Mouse (Mus musculus) G1E (cell line): ENCODE results near the gene Sgsm2. TPM values are rescaled to one million over a fixed set of nuclear protein-coding genes. Genes with fewer than 3 reads are reported as not detected.

Experiments used
- ATAC-seq: 2 replicates; pipeline ENCODE4 v1.8.0; 2016; ENCODE audit warnings: mild to moderate bottlenecking; ENCODE audit not compliant: insufficient number of reproducible peaks, poor library complexity, low FRiP score, severe bottlenecking; ENCODE audit errors: extremely low read depth
- DNase-seq: peaks from one replicate; pipeline ENCODE4 v3.0.0; 2012; ENCODE audit warnings: low spot score
- H3K27me3 ChIP-seq: 2 replicates; pipeline ENCODE4 v1.6.1; 2012; ENCODE audit warnings: mild to moderate bottlenecking, low read length, inconsistent platforms; ENCODE audit not compliant: insufficient read depth
- H3K36me3 ChIP-seq: replicated peaks from 2 replicates; pipeline ENCODE3; 2012; ENCODE audit warnings: mild to moderate bottlenecking, inconsistent platforms
- H3K4me1 ChIP-seq: 2 replicates; pipeline ENCODE4 v1.6.1; 2012; ENCODE audit warnings: low read depth, low read length, inconsistent platforms, mixed read lengths; ENCODE audit not compliant: insufficient read depth
- H3K4me3 ChIP-seq: 2 replicates; pipeline ENCODE4 v1.5.1; 2012; ENCODE audit warnings: low read depth, mild to moderate bottlenecking, inconsistent platforms, low read length, moderate library complexity, mixed read lengths
- H3K9me3 ChIP-seq: replicated peaks from 2 replicates; pipeline ENCODE4 v1.6.1; 2012; ENCODE audit warnings: inconsistent platforms
- CTCF ChIP-seq: IDR thresholded peaks from 2 replicates; pipeline ENCODE4 v1.5.1; 2012; ENCODE audit warnings: low read depth, low read length, inconsistent platforms, mixed read lengths
- GATA1 ChIP-seq: IDR thresholded peaks from 2 replicates; pipeline ENCODE4 v1.6.1; 2012; ENCODE audit warnings: borderline replicate concordance, low read length, inconsistent platforms, mixed read lengths
- GATA2 ChIP-seq: IDR thresholded peaks from 2 replicates; pipeline ENCODE4 v1.6.1; 2012; ENCODE audit warnings: low read depth, low read length, inconsistent platforms, borderline replicate concordance
- POLR2AphosphoS5 ChIP-seq: IDR thresholded peaks from 2 replicates; pipeline ENCODE4 v1.6.1; 2012; ENCODE audit warnings: low read depth, low read length, inconsistent platforms; ENCODE audit not compliant: insufficient replicate concordance
- TAL1 ChIP-seq: conservative IDR thresholded peaks from 2 replicates; pipeline ENCODE4 v1.6.1; 2012; ENCODE audit warnings: low read depth, low read length, inconsistent platforms, mixed read lengths
- polyA plus RNA-seq: library from polyadenylated mRNA; stranded (reverse); fragments of >175 nt; gene quantifications from 2 replicates; pipeline ENCODE4 v1.2.3, GENCODE M21; 2012
- total RNA-seq, 2 experiments: library from RNA; stranded (forward) in 1 of 2; stranded (reverse) in 1 of 2; fragments of 200-1000 nt in 1 of 2; fragments of >200 nt in 1 of 2; fragmentation: Nextera tagmentation in 1 of 2; gene quantifications; 2 replicates each; pipeline ENCODE4 v1.2.3; 2014 to 2017

Sgsm2 gene
- total and polyA plus RNA-seq, 3 experiments = 4.7 to 10.5 (median 7.4) TPM

- DNase-seq (peak; percentile 71), ATAC-seq (no peak)
- Histone ChIP-seq H3K4me1 (peaks cover 69% of the 10 kb centered on the region), H3K4me3 (peak overlapping the region; percentile 93), H3K27me3 (no peaks in the 10 kb centered on the region), H3K36me3 (peaks cover 49% of the 10 kb centered on the region), H3K9me3 (no peaks in the 10 kb centered on the region)
- TF ChIP-seq CTCF = no peak
- no peak for TF ChIP-seq POLR2AphosphoS5
- no peak for TF ChIP-seq GATA2
- TF ChIP-seq TAL1 = no peak
- TF ChIP-seq GATA1 = no peak
Observed at GRCm38 (mm10) chr11:74829812-74830211, 67.0 kb downstream of the Sgsm2 start.

DNA sequence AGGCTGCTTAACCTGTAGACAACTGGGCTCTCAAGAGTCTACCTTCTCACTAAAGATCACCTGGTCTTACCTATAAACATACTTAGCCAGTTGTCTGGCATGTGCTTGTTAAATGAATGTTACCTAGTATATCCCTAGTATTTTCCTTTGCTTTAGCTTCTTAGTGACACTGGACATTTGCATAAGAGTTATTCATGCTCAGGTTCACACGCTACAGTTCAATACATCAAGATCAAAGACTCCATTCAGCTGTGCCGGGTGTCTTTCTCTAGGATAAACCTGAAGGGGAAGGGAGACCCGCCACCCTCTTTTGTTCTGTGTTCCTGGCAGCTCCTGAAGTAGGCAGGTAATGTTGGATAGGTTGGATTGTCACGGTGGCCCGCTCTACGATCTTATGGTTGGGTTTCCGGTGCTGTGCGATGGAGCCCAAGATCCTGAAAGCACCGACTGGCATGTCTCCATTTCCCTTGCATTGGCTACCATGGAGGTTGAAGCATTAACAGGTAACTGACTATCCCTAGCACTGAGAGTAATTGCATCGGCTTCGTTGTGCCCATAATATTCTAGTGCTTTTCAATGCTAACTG is 67.8 kb downstream of the Sgsm2 start:
- H3K4me3 ChIP-seq = peak overlapping the region; percentile 93; the same call in 1 of the 2 replicates
- DNase-seq (no peak), ATAC-seq (no peak)
- no peak for TF ChIP-seq CTCF
- no peak for TF ChIP-seq POLR2AphosphoS5
- TF ChIP-seq TAL1 = no peak
- no peak for TF ChIP-seq GATA1
- TF ChIP-seq GATA2 = no peak
- H3K27me3 ChIP-seq = no peaks in the 10 kb centered on the region
- no peaks in the 10 kb centered on the region for H3K9me3 ChIP-seq
- peaks cover 47% of the 10 kb centered on the region for H3K36me3 ChIP-seq
- H3K4me1 ChIP-seq = peaks cover 62% of the 10 kb centered on the region

GRCm38 (mm10) chr11:74828404-74828931 is 68.4 kb downstream of the Sgsm2 start:
- TF ChIP-seq GATA2 (no peak), CTCF (no peak), TAL1 (no peak), GATA1 (no peak), POLR2AphosphoS5 (no peak)
- H3K4me1 ChIP-seq = peaks cover 56% of the 10 kb centered on the region
- no peak overlapping the region for H3K4me3 ChIP-seq
- ATAC-seq (no peak), DNase-seq (no peak)
- no peaks in the 10 kb centered on the region for H3K27me3 ChIP-seq
- H3K36me3 ChIP-seq = peaks cover 46% of the 10 kb centered on the region
- no peaks in the 10 kb centered on the region for H3K9me3 ChIP-seq

GRCm38 (mm10) chr11:74827791-74828403 is 69.0 kb downstream of the Sgsm2 start:
- no peak overlapping the region for H3K4me3 ChIP-seq
- peaks cover 50% of the 10 kb centered on the region for H3K4me1 ChIP-seq
- TF ChIP-seq GATA2 (no peak), CTCF (no peak), GATA1 (no peak), POLR2AphosphoS5 (no peak), TAL1 (no peak)

DNA sequence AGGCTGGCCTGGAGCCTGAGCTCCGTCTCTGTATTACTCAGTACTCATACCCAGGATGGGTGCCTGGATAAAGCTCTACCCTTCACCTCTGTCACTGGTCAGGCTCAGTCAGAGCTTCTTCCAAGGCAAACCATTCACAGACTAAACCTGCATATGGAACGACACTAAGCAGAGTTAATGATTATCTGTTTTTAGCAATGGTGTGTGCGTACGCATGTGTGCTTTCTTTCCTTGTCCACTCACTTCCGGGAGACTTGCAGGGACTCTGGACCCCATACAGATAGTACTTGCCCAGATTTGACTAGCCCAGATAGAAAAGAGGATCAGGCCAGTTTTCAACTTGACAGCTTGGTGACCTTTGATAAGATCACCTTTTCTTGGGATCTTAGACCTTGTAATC is 70.2 kb downstream of the Sgsm2 start:
- peaks cover 59% of the 10 kb centered on the region for H3K36me3 ChIP-seq
- H3K4me1 ChIP-seq = peaks cover 43% of the 10 kb centered on the region
- no peak for TF ChIP-seq GATA2
- TF ChIP-seq GATA1 = no peak
- no peak for TF ChIP-seq CTCF
- TF ChIP-seq POLR2AphosphoS5 = no peak
- TF ChIP-seq TAL1 = no peak
- H3K9me3 ChIP-seq = no peaks in the 10 kb centered on the region
- H3K27me3 ChIP-seq = no peaks in the 10 kb centered on the region
- ATAC-seq (no peak), DNase-seq (no peak)
- no peak overlapping the region for H3K4me3 ChIP-seq

More at GRCm38 (mm10) chr11:74827791-74828403, 69.0 kb downstream of the Sgsm2 start:
- H3K36me3 ChIP-seq = peaks cover 50% of the 10 kb centered on the region
- H3K9me3 ChIP-seq = no peaks in the 10 kb centered on the region
- DNase-seq = no peak
- ATAC-seq = no peak
- H3K27me3 ChIP-seq = no peaks in the 10 kb centered on the region

DNA sequence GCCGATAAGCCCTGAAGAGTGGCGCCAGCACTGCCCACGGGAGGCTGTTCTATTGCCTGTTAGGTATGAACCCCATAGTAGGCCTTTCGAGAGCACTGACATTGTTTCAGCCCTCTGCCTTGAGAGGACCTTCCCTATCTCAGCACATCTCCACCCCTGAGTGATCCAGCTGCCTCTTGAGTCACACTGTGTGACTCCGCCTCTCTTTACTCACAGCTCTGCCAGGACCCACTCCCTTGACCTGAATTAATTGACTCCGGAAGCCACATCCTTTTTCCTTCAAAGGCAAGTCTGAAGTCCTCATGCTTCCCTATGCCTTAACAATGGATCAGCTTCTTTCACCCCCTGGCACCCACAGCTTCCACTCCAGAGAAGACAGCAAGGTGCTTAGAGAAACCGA is 70.7 kb downstream of the Sgsm2 start:
- no peak overlapping the region for H3K4me3 ChIP-seq
- DNase-seq (no peak), ATAC-seq (no peak)
- no peaks in the 10 kb centered on the region for H3K9me3 ChIP-seq
- peaks cover 63% of the 10 kb centered on the region for H3K36me3 ChIP-seq
- peaks cover 43% of the 10 kb centered on the region for H3K4me1 ChIP-seq
- TF ChIP-seq TAL1 = no peak
- no peak for TF ChIP-seq GATA2
- no peak for TF ChIP-seq CTCF
- TF ChIP-seq POLR2AphosphoS5 = no peak
- no peak for TF ChIP-seq GATA1
- H3K27me3 ChIP-seq = no peaks in the 10 kb centered on the region
